Mouse (Mus musculus) small intestine, adult 2 months (tissue): ENCODE data around the gene Agmo. TPM values are rescaled to one million over a fixed set of nuclear protein-coding genes. Genes with fewer than 3 reads are reported as not detected.

Experiments used
- H3K27ac ChIP-seq: fragments of 200-500 bp; 2 replicates; pipeline ENCODE4 v1.5.1; 2012; ENCODE audit warnings: low read depth, low read length, control low read depth, inconsistent platforms; ENCODE audit not compliant: insufficient read depth
- H3K27me3 ChIP-seq: fragments of 200-500 bp; 2 replicates; pipeline ENCODE4 v1.6.1; 2012; ENCODE audit warnings: mild to moderate bottlenecking, moderate library complexity, low read length, inconsistent platforms; ENCODE audit not compliant: control insufficient read depth, insufficient read depth
- H3K36me3 ChIP-seq: fragments of 200-500 bp; 2 replicates; pipeline ENCODE4 v1.6.1; 2012; ENCODE audit warnings: mild to moderate bottlenecking, low read length, control low read depth, inconsistent platforms; ENCODE audit not compliant: control insufficient read depth, insufficient read depth
- H3K4me1 ChIP-seq: fragments of 200-500 bp; 2 replicates; pipeline ENCODE4 v1.6.1; 2012; ENCODE audit warnings: low read length, inconsistent platforms, mixed read lengths; ENCODE audit not compliant: control insufficient read depth, insufficient read depth, insufficient read length
- H3K4me3 ChIP-seq: fragments of 200-500 bp; 2 replicates; pipeline ENCODE4 v1.5.1; 2012; ENCODE audit warnings: low read depth, mild to moderate bottlenecking, control low read depth, inconsistent platforms, low read length, moderate library complexity
- CTCF ChIP-seq: fragments of 200-500 bp; IDR thresholded peaks from 2 replicates; pipeline ENCODE4 v1.5.1; 2012; ENCODE audit warnings: low read depth, mild to moderate bottlenecking, control low read depth, inconsistent platforms, low read length, moderate library complexity, mixed read lengths; ENCODE audit not compliant: insufficient replicate concordance, insufficient read length; ENCODE audit errors: extremely low read depth
- POLR2A ChIP-seq: fragments of 200-500 bp; IDR thresholded peaks from 2 replicates; pipeline ENCODE4 v1.6.1; 2012; ENCODE audit warnings: low read depth, mild to moderate bottlenecking, control low read depth, inconsistent platforms, low read length, moderate library complexity
- WGBS: fragments of 180-500 bp; shearing (Covaris S2); methylation state at CpG from one replicate; pipeline ENCODE4 v1.1.7; 2018; 5-methylcytosine and 5-hydroxymethylcytosine counted together
- polyA plus RNA-seq: library from polyadenylated mRNA; depleted of rRNA; stranded (reverse); fragments of >200 nt; gene quantifications from 2 replicates; pipeline ENCODE4 v1.2.3, GENCODE M21; 2012

The Agmo gene
- polyA plus RNA-seq, 1 experiment, result 20.4 TPM

- Histone ChIP-seq H3K4me3 (no peak overlapping the region), H3K4me1 (peaks cover 3% of the 10 kb centered on the region; the same call in 1 of the 2 replicates), H3K27me3 (no peaks in the 10 kb centered on the region), H3K27ac (no peak overlapping the region), H3K36me3 (no peaks in the 10 kb centered on the region)
- TF ChIP-seq POLR2A (no peak), CTCF (no peak)
These were observed 18.5 kb downstream of the Agmo start for GRCm38 (mm10) chr12:37259771-37260528.

- 90% methylated on average over 3 of the region's 3 CpGs for WGBS
These were observed 22.2 kb downstream of the Agmo start for GRCm38 (mm10) chr12:37263685-37264084.

DNA sequence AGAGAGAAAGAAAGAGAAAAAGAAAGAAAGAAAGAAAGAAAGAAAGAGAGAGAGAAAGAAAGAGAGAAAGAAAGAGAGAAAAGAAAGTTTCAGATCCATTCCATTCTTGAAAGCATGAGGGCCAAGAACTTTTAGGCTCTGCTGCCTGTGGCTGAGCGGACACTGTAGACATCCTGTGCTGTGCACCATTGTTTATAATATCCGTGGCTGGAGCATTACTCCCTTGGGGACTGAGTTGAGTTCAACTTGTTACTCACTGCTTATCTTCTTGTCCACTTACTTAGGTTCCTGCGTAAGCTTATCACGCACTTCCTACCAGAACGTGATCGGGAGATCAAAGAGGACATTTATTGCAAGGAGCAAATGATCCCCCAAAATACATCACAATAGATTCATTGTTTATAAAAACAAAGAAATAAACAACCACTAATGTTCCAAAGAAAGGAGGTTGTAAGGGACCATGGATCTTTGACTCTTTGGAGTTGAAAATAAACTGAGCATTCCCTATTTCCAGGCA is 27.3 kb downstream of the Agmo start:
- TF ChIP-seq POLR2A (no peak), CTCF (no peak)
- no peaks in the 10 kb centered on the region for H3K27me3 ChIP-seq
- no peaks in the 10 kb centered on the region for H3K36me3 ChIP-seq
- H3K4me1 ChIP-seq, result no peaks in the 10 kb centered on the region
- H3K27ac ChIP-seq, result no peak overlapping the region
- H3K4me3 ChIP-seq, result no peak overlapping the region
- WGBS, result 63% methylated on average over 6 of the region's 6 CpGs

More at GRCm38 (mm10) chr12:37263685-37264084, 22.2 kb downstream of the Agmo start:
- no peak overlapping the region for H3K27ac ChIP-seq
- TF ChIP-seq POLR2A (no peak), CTCF (no peak)
- no peaks in the 10 kb centered on the region for H3K27me3 ChIP-seq
- H3K4me3 ChIP-seq, result no peak overlapping the region
- no peaks in the 10 kb centered on the region for H3K36me3 ChIP-seq
- H3K4me1 ChIP-seq, result no peaks in the 10 kb centered on the region

- H3K27ac ChIP-seq, result no peak overlapping the region
- H3K27me3 ChIP-seq, result no peaks in the 10 kb centered on the region
- TF ChIP-seq CTCF (no peak), POLR2A (no peak)
- no peaks in the 10 kb centered on the region for H3K36me3 ChIP-seq
- no peaks in the 10 kb centered on the region for H3K4me1 ChIP-seq
- no peak overlapping the region for H3K4me3 ChIP-seq
- WGBS, result 75% methylated on average over 3 of the region's 3 CpGs
These were observed 31.2 kb downstream of the Agmo start for GRCm38 (mm10) chr12:37272660-37273059.

GRCm38 (mm10) chr12:37273964-37274657 is 32.7 kb downstream of the Agmo start:
- H3K4me3 ChIP-seq, result no peak overlapping the region
- no peaks in the 10 kb centered on the region for H3K36me3 ChIP-seq
- no peak overlapping the region for H3K27ac ChIP-seq
- H3K27me3 ChIP-seq, result no peaks in the 10 kb centered on the region
- no peaks in the 10 kb centered on the region for H3K4me1 ChIP-seq
- WGBS, result 84% methylated on average over 5 of the region's 5 CpGs
- TF ChIP-seq CTCF (no peak), POLR2A (no peak)

- TF ChIP-seq POLR2A (no peak), CTCF (no peak)
- 85% methylated on average over 2 of the region's 2 CpGs for WGBS
- H3K27me3 ChIP-seq, result no peaks in the 10 kb centered on the region
- no peak overlapping the region for H3K27ac ChIP-seq
- H3K36me3 ChIP-seq, result no peaks in the 10 kb centered on the region
- H3K4me1 ChIP-seq, result no peaks in the 10 kb centered on the region
- no peak overlapping the region for H3K4me3 ChIP-seq
These were observed 33.2 kb downstream of the Agmo start for GRCm38 (mm10) chr12:37274658-37275019.

- TF ChIP-seq POLR2A (no peak), CTCF (no peak)
- no peaks in the 10 kb centered on the region for H3K36me3 ChIP-seq
- no peaks in the 10 kb centered on the region for H3K4me1 ChIP-seq
- WGBS, result 70% methylated on average over 1 of the region's 1 CpGs
- no peaks in the 10 kb centered on the region for H3K27me3 ChIP-seq
- H3K4me3 ChIP-seq, result no peak overlapping the region
- H3K27ac ChIP-seq, result no peak overlapping the region
These were observed 65.6 kb downstream of the Agmo start for GRCm38 (mm10) chr12:37306956-37307466.
